Mouse (Mus musculus): ENCODE data around the gene Akr1cl.
"Not testable (repeated sequence)": the region's sequence is repeated elsewhere in the genome, so short reads cannot be mapped to it uniquely, and the experiment has no call there.

Akr1cl gene

DNA sequence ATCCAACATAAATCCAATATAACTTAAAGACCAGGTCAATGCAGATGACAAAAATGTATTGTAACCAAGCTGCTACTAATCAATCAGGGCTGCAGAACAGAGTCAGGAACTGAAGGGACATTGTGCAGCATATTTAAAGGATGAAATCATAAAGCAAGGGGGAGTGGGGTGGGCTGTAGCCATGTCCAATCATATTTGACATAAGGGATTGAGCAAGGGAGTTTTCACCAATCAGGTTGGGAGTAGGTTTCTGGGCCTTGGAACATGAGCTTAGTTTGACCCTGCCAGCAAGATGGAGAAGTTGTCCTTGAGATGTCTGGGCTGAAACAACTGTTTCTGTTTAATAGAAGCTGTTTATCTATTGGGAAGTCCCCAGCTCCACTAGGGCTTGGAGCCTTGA lies at the start of gene Akr1cl:
Gene Akr1cl, minus strand, starts transcription at position 119 of the 400 bp plus-strand sequence.
- no peak for DNase-seq (ENCODE audit: low read depth, low spot score)

DNA sequence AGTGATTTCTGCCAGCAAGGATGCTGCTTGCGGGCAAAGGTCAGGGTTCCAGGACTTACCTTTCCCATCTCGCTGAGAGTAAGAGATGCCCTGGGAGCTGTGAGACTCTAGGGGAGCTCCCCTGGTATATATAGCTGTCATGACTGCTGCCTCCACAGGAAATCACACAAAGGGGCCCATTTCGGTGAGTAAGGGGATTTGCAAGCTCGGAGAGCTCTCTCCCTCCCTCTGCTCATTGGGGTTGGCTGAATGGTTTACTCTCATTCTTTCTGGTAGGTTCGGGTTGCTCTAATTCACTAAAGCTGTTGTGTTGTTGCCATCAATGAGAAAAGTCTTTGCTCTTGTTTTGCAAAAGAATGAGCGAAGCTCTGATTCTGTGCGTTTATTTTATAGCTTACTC lies 49.6 kb upstream of the Akr1cl start, which contains the start of gene Crygb:
Gene Crygb, minus strand, starts transcription at position 101 of the 400 bp plus-strand sequence.
- no peak for DNase-seq (ENCODE audit: low read depth, low spot score)

DNA sequence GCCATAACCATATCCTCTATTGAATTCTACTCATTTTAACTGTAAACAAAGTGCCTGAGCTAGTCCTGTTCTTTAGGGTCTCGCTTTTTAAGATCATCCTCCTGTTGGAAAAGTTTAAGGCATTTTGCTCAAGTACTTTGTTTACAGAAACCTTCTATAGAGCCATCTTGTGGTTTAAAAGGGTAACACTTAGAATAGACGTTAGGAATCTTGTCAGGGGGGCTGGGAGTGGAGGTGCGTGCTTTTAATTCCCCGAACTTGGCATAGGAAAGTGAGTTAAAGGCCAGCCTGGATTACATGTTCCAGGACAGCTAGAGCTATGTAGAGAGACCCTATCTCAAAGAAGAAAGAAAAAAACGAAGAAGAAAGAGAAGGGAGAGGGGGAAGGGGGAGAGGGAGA lies 43.0 kb upstream of the Akr1cl start:
- no peak for DNase-seq (ENCODE audit: low read depth, low spot score)

DNA sequence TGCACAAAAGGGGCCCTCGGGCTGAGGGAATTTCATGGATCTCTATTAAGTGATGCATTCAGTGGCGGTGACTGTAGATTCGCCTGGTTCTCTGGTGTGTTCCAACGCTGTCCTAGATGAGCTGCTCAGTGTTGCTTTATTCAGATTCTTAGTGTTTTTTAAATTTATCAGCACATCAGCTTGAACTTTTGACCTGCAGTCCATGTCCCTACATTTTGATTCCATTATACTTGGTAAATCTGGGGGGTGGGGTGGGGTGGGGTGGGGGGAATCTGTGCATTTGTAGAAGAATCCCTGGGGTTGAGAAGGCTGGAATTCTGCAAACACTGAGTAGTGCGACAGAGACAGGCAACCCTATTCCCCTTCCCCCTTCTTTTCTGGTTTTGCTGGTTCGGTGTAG lies 41.0 kb upstream of the Akr1cl start, which contains the start of gene Crygc:
Gene Crygc, minus strand, starts transcription at position 101 of the 400 bp plus-strand sequence.
- no peak for DNase-seq (ENCODE audit: low read depth, low spot score)

DNA sequence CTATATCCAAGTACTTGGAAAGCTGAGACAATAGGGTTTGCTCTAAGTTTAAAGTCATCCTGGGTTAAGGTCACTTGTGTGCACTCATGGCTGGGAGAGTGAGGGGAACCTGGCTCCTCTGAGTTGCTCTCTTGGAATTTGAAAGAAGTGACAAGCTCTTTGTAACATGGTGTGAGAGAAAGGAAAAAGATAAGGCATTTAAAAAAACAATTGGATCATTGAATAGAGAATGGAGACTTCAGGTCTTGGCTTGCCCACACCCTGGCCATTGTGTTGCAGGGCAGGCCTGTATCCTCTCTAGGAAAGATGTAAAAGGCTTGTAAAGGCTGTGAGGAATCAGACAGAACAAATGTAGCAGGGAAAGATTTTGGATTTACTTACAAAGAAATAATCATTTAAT lies 35.3 kb upstream of the Akr1cl start:
- no peak for DNase-seq (ENCODE audit: low read depth, low spot score)

DNA sequence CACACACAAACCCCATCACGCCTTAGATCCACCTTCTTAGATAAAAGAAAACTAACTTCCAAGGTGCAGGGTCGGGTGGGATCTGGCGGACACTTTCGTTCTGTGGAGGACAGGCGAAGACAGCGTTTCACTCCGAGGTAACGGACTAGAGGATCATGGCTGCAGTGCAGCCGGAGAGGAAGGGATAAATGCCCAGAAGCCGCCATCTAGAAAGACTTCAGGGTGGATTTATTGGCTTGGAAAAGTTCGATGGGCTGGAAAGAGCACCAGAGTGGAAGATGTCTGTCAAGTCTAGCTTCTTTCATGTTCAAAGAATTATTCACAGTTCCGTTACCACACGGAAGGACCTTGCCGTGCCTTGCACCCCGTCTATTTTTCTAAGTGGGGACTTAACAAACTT lies 31.6 kb upstream of the Akr1cl start:
- DNase-seq (ENCODE audit: low read depth, low spot score), result no peak

DNA sequence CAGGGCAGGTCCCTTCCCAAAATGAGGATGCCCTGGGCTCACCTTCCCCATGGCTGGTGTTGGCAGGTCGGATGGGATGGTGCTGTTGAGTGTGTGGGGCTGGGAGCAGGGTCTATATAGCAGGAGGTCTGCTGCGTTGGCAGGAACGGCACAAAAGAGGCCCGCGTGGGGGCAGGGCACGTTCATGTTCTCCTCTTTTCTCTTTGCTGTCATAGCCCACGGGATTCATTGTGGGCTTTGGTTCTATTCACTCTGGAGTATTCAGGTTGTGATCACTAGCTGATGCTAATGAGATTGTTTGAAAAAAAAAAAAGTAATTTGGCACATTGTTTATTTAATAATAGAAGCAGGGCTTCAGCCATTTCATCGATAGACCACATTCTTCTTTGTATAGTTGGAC lies 30.8 kb upstream of the Akr1cl start, which contains the start of gene Crygd:
Gene Crygd, minus strand, starts transcription at position 101 of the 400 bp plus-strand sequence.
- DNase-seq (ENCODE audit: low read depth, low spot score), result no peak

DNA sequence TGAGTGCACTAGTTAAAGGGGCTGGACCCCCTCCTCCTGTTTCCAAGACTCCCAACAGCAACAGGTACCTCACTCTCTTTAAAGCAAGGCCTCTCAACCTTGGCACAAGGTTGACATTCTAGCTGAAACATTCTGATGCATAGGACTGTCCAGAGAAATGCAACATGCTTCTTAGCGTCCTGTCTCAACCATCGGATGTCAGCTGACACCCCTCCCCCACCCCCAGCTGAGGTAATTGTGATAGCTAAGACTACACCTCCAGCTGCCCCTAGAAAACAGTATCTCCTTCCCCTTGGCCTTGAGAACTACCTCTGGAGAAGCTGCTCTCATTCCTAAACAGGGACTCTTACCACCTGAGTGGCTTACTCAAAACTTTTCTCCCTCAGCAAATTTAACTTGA lies 19.6 kb upstream of the Akr1cl start:
- no peak for DNase-seq (ENCODE audit: low read depth, low spot score)

DNA sequence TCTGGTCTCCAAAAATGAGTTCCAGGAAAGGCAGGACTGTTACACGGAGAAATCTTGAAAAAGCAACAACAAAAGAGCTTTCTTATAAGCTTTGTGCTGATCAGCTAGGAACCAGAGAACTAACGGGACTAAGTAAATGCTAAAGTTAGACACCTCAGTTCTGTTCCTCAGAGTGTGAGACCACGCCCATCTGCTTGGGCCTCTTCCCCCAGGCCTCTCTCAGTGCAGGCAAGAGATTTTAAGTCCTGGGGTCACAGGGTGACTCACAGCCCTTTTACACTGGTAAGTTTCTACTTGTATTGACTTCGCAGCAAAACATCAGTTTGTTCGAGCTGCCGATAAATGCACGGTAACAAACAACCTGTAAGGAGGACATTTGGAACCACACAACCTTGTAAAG lies 19.1 kb upstream of the Akr1cl start:
- DNase-seq (ENCODE audit: low read depth, low spot score), result no peak

DNA sequence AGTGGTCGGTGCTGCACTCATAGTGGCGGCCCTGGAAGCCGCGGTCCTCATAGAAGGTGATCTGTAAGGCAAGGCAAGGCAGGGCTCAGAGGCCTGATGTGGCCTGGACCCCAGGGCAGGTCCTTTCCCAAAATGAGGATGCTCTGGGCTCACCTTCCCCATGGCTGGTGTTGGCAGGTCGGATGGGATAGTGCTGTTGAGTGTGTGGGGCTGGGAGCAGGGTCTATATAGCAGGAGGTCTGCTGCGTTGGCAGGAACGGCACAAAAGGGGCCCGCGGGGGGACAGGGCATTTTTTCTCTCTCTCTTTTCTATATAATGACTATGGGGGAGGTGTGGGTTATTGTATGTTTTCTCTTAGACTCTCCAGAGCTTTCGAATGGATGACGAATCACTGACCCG lies 18.4 kb upstream of the Akr1cl start, which contains the start of gene Cryge:
Gene Cryge, minus strand, starts transcription at position 198 of the 400 bp plus-strand sequence.
- DNase-seq (ENCODE audit: low read depth, low spot score), result not testable (repeated sequence)

DNA sequence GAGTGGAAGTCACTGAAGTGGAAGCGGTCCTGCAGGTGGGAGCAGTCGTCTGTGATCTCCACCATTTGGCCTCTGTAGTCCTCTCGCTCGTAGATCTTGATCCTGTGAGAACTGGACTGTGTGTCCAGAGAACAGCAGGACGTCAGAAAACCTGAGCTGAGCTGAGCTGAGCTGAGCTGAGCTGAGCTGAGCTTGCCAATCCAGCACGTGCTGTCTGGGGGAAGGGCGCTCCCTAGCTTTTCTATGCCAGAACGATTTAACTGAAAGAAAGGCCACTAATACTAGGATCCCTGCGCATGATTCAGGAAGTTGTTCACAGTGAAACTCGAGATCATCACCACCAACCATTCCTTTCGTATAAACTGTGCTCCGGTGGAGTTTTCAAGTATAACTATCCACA lies 16.2 kb upstream of the Akr1cl start:
- no peak for DNase-seq (ENCODE audit: low read depth, low spot score)

DNA sequence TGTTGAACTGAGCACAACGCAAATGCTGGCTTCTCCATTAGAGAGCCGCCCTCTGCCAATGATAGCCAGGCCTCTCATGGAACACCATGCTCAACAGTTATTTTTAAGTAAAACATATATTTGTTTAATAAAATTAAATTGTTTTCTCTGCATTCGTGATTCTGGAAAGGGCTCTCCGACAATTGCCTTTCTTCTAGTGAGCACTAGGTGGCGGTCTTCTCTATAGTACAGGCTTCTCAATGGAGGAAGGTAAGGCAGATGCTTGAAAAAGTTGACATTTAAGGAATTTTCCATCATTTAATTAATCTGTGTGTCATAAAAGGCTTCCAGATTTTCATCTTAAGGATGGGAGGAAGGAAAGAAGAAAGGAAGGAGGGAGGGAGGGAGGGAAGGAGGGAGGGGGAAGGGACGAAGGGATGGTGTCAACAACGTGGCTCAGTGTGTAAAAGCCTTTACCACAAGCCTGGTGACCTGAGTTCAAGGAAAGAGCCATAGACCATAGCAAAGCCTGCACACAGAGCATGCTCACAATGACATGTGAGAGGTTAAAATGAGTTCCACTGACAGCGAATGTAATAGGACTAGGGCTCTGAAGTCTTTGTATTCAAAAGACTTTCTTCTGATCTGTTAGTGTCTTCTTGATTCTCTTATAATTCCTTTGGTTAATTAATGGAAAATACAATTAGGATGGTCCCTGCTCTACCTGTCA lies 14.0 kb upstream of the Akr1cl start:
- no peak for DNase-seq (ENCODE audit: low read depth, low spot score)

DNA sequence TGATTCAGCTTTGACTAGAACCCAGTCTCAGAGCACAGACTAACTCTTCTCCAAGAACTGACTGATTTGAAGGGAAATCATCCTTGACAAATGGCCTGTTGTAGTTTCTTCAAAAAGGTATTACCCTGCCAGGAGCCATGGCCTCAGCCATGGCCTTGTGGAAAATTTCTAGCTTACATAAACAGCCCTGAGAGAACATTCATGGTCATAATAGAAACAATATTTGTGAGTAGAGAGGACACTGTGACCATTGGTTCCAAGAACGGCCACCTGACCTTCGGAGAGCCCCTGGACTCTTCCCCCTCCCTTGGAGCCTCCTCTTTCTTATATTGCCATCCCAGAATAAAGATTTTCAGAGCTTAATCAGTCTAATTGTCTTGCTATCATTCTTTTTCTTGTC lies 10.9 kb upstream of the Akr1cl start:
- DNase-seq (ENCODE audit: low read depth, low spot score), result no peak

DNA sequence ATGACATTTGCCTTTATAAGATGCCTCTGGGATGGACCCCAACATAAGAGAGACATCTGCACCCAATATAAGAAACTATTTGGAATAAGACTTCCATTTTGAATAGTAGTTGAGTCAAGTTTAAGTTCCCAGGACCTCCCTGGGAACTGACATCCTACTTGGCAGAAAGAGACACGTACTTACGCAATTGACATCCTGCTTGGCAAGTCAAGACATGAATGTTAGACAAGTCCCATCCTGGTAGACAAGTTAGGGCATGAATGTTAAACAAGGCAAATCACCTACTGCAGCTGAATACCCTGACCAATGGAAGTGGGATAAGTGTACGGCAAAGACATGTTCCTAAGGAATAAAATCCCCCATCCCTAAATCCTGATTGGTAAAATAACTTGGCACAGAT lies 9.3 kb upstream of the Akr1cl start:
- no peak for DNase-seq (ENCODE audit: low read depth, low spot score)

DNA sequence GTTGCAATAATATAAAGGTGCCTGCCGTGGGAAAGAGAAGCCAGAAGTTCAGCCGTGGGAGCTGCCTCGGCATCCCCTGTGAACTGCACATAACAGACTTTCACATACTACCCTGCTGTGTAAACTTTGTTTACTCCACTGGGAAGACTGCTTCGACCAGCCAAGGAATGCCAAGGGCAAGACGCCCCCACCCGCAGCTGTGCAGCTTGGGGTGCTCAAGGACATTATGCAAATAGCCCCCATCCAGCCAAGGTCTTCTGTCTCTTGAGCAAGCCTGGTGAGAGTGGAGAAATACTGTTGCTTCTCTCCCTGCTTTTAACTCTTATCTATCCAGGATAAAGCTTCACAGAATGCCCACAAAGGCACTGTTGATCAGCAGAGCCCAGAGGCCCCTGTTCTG lies 8.2 kb upstream of the Akr1cl start:
- no peak for DNase-seq (ENCODE audit: low read depth, low spot score)

DNA sequence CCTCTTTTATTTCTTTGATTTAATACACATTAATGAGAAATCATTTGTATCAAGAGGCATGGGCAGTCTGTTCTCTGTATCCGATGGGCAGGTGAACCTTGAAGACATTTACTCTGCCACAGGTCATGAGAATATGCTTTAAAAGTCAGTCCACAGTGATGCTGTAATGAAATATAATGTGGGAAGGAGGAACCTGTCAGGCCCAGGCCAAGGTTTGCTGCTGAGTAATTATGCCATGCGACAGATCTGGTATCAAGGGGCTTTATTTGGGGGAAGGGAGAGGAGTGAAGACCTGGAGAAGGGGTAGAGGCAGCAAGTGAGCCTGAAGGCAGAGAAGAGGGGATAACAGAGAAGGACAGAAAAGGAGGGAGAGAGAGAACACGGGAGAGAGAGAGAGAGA lies 7.1 kb upstream of the Akr1cl start:
- no peak for DNase-seq (ENCODE audit: low read depth, low spot score)

DNA sequence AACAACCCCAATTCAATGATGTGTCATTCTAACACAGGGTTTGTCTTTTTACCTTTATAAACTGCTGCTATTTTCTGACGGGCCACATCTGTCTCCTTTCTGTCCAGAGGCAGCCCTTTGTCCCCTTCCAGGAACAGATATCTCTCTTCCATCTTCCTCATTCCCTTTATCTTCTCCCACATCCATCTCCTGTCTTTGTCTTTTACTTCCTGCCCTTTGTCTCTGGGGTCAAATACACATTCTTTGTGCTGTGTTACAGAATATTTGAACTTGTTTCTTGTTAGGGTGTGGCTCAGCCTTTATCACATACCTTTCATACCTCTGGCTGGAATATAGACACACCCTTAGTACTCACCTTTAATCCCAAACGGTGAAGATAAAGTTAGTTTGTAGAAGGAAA lies 5.0 kb upstream of the Akr1cl start:
- no peak for DNase-seq (ENCODE audit: low read depth, low spot score)

DNA sequence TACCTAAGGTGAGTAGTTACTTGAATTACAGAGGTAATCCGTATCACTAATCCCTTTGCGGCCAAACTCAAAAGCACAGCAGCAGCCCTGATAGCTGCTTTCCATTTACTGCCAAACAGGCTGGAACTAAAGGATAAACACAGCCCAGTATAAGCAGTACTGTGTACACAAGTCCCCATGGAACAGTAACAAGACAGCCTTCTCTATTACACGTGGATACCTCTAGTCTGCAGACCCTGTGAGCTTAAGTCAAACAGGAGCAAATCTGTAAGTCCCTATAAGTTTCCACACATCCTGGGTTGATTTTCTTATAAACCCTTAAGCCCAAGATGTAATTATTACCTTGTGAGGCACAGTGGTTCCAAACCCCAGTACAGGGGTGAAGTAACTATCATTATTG lies 3.0 kb upstream of the Akr1cl start:
- peak; percentile 16 for DNase-seq (ENCODE audit: low read depth, low spot score)

DNA sequence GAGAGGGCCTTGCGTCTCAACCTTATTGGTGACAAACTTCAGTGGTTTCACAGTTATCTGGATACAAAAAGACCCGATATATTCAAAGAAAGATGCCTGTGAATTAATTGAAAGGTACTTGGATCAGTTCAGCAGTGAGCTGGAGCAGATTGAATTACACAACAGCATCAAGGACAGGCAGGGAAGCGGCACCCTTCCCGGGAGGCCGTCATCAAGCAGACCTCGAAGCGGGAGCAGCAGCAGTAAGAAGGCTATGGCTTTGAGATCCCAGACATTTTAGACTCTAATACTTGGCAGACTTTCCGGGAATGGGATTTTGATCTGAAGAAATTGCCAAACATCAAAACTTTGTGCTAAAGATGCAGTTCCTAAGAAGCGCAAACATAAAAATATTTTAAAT lies 4.4 kb downstream of the Akr1cl start:
- no peak for DNase-seq (ENCODE audit: low read depth, low spot score)

DNA sequence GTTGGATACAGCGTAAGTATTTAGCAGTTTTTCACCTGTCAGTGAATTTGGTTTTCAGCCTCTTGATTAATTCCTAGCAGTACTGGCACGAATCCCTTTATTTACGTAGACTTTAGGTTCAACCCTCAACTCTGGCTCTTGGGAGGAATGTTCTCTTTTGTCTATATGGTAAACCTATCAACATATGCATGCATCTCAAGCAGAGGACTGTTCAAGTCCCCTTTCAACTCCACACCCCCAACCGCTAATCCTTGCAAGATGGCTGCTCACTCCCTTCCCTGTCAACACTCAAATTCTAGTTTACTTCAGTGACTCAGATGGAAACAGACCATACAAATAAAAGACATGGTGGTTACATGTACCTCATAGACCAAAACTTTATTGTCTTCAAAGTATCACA lies 19.8 kb downstream of the Akr1cl start:
- no peak for DNase-seq (ENCODE audit: low read depth, low spot score)

DNA sequence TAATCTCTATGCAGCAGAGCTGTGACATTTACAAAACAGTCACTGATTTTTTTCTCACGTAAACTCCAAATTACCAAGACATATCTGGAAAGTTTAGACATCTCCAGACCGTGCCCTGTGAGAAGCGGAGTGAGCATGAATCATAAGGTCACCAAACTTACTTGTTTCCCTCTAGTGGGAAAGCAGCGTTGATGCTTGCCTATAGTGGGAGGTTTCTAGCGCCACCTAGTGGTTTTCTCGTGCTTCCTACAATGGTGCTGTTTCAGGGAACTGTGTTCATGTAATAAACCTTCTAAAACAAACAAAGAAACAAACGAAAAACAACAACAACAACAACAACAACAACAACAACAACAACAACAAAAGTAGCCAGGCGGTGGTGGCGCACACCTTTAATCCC lies 22.4 kb downstream of the Akr1cl start:
- peak; percentile 69 for DNase-seq (ENCODE audit: low read depth, low spot score)

DNA sequence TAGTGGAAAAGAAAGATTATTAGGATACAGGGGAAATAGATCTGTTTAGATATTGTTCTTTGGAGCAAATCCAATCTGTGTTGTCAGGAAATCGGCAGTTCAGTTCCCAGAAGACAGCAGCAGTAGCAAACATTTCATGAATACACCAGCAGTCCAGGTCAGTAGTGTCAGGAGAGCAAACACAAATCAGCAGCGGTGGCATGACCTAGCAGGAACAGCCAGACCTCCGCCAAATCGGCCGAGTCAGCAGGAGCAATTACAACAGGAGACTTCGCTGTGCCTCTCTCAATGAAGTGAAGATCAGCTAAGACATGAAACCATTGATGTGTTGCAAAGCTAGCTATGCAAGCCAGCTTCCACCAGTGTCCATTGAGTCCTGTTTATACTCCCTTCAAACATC lies 27.0 kb downstream of the Akr1cl start:
- no peak for DNase-seq (ENCODE audit: low read depth, low spot score)

DNA sequence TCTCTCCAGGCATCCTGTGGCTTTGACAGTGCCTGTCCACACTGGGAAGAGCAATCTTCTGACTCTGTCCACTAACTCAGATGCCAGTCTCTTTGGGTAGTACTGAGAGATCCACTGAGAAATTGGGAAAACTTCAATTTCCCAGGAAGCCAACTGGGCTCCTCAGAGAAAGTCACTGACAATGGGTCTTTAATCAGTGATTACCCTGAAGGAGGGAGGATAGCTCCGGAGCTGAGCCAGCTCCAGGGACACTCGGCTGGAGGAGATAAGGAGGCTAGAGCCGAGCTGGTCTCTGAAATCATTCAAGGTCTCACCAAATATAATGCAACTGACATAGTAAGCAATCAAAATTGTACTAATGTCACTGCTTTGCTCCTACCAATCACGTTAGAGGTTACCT lies 28.0 kb downstream of the Akr1cl start:
- DNase-seq (ENCODE audit: low read depth, low spot score), result no peak

DNA sequence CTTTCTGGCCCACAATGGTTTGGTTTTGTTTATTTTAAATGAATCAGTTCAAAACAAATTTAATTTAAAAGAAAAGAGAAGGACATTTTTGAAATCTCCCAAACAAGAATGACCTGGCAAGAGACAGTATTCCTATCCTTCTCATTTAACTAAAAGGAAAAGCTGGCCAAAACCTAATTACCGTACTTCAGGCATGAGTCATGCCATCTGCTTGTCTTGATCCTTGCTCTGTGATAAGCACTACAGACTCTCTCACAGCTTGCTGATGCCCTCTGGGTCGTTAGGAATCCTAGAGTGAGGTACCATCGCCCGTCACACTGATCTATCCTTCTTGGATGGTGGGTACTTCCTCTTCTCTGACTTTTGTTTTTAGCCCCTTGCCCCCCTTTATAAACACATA lies 39.4 kb downstream of the Akr1cl start:
- DNase-seq (ENCODE audit: low read depth, low spot score), result no peak

Measured in retina, adult 2 months (tissue).